Mouse (Mus musculus): ENCODE measurements at regions not wholly inside any gene's neighbourhood (a gene's known extent, or its start where the extent isn't known, plus 50 kb on each side); places are given as distances from the start of the nearest gene placed in this dataset.

GRCm38 (mm10) chr7:136377742-136378141 lies 516.7 kb upstream of the Mgmt start:
- TF ChIP-seq MAX (IDR thresholded peaks at IDR 0.05; ENCODE audit: low read depth) (no peak), MYOD1 (IDR thresholded peaks at IDR 0.05; ENCODE audit: control insufficient read depth in 1 of 3, insufficient read length in 2 of 3, low read depth in 2 of 3) (no peak), E2F4 (IDR thresholded peaks at IDR 0.05; ENCODE audit: insufficient read depth) (no peak), POLR2A (IDR thresholded peaks at IDR 0.05; ENCODE audit: insufficient read length, low read depth) (no peak), REST (IDR thresholded peaks at IDR 0.05; ENCODE audit: insufficient read depth, insufficient read length) (no peak), POLR2AphosphoS2 (IDR thresholded peaks at IDR 0.05; ENCODE audit: insufficient read length, low read depth) (no peak), USF1 (IDR thresholded peaks at IDR 0.05; ENCODE audit: low read depth) (no peak), SRF (IDR thresholded peaks at IDR 0.05; ENCODE audit: control insufficient read depth, insufficient read length, low read depth) (no peak), TCF12 (IDR thresholded peaks at IDR 0.05; ENCODE audit: insufficient read depth, poor library complexity, severe bottlenecking) (no peak)

All from myocyte (in vitro differentiated cells).